Comparison of ENCODE assay signal across 7 mouse cellular contexts in the genomic region with DNA sequence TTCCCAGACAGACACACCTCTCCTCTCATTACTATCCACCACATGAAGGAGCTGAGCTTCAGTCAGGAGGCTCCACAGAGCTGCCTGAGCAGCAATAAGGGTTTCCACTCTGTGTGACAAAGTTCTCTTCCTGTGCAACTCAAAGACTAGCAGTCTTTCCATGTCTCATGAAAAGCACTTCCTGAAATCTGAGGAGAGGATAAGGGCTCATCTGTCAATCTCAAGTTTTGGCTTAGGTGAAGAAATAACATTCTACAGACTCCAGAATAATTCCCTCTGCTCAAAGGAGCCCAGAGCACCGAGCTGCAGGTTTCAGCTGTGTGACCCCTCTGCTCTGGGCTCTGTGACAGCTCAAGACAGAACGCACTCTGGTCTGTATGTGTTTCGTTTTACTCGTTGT. TPM values are rescaled to one million over a fixed set of nuclear protein-coding genes. Genes with fewer than 3 reads are reported as not detected.
DNase-seq lines count a peak whose midpoint lies in the region; ATAC-seq lines count a peak whose summit lies in the region.

No protein-coding gene starts in this region.

- intact Hi-C loops in left cerebral cortex, postnatal 14 days (cut with DNase I) = no loop called here

- no peak overlapping the region for H3K9ac ChIP-seq in neural tube, embryonic 11.5 days (ENCODE audit: low read length)
- H3K9ac ChIP-seq in forebrain, embryonic 12.5 days = peak overlapping the region; percentile 93
- peak overlapping the region; percentile 92 for H3K9ac ChIP-seq in liver, embryonic 12.5 days

- ATAC-seq in neural tube, embryonic 11.5 days (ENCODE audit: insufficient read depth, low FRiP score, low TSS enrichment) = no peak
- no peak for ATAC-seq in forebrain, embryonic 12.5 days (ENCODE audit: low FRiP score)
- ATAC-seq in liver, embryonic 12.5 days = no peak

- no peak for DNase-seq in neural tube, embryonic 11.5 days (ENCODE audit: low spot score)
- DNase-seq in neural tube, embryonic 10.5 days (ENCODE audit: extremely low spot score, low spot score) = no peak
- no peak for DNase-seq in B cell, adult 2 months
- no peak for DNase-seq in left cerebral cortex, postnatal 14 days (ENCODE audit: low spot score in 2 of 2)
- no peak for DNase-seq in Muller cell, postnatal 12 days (ENCODE audit: inconsistent ontology term)

- H3K4me3 ChIP-seq in neural tube, embryonic 11.5 days (ENCODE audit: low read depth, low read length) = peak overlapping the region; percentile 98
- H3K4me3 ChIP-seq in forebrain, embryonic 12.5 days (replicated peaks) = peak overlapping the region; percentile 97
- peak overlapping the region; percentile 95 for H3K4me3 ChIP-seq in liver, embryonic 12.5 days

- H3K27ac ChIP-seq in neural tube, embryonic 11.5 days (ENCODE audit: low read depth, low read length) = no peak overlapping the region
- H3K27ac ChIP-seq in forebrain, embryonic 12.5 days = no peak overlapping the region
- H3K27ac ChIP-seq in liver, embryonic 12.5 days = peak overlapping the region; percentile 81; the same call in 1 of the 2 replicates

- H3K27me3 ChIP-seq in neural tube, embryonic 11.5 days (ENCODE audit: control insufficient read depth, insufficient read depth, low read length) = no peaks in the 10 kb centered on the region
- no peaks in the 10 kb centered on the region for H3K27me3 ChIP-seq in forebrain, embryonic 12.5 days
- no peaks in the 10 kb centered on the region for H3K27me3 ChIP-seq in liver, embryonic 12.5 days (replicated peaks)

- no peaks in the 10 kb centered on the region for H3K9me3 ChIP-seq in neural tube, embryonic 11.5 days (ENCODE audit: control insufficient read depth, low read length)
- H3K9me3 ChIP-seq in forebrain, embryonic 12.5 days = no peaks in the 10 kb centered on the region
- no peaks in the 10 kb centered on the region for H3K9me3 ChIP-seq in liver, embryonic 12.5 days (replicated peaks)

- peak overlapping the region; percentile 93 for H3K4me2 ChIP-seq in neural tube, embryonic 11.5 days (ENCODE audit: low read depth)
- H3K4me2 ChIP-seq in forebrain, embryonic 12.5 days = peak overlapping the region; percentile 97
- H3K4me2 ChIP-seq in liver, embryonic 12.5 days = peak overlapping the region; percentile 95

- peaks cover 10% of the 10 kb centered on the region for H3K36me3 ChIP-seq in neural tube, embryonic 11.5 days (ENCODE audit: control insufficient read depth, insufficient read depth, low read length)
- H3K36me3 ChIP-seq in forebrain, embryonic 12.5 days (replicated peaks) = peaks cover 56% of the 10 kb centered on the region
- peaks cover 53% of the 10 kb centered on the region for H3K36me3 ChIP-seq in liver, embryonic 12.5 days

- 67% methylated on average over 4 of the region's 4 CpGs for WGBS in neural tube, embryonic 11.5 days
- WGBS in forebrain, embryonic 12.5 days = 64% methylated on average over 4 of the region's 4 CpGs
- WGBS in liver, embryonic 12.5 days (ENCODE audit: insufficient replicate concordance) = 68% methylated on average over 4 of the region's 4 CpGs

- peaks cover 18% of the 10 kb centered on the region for H3K4me1 ChIP-seq in neural tube, embryonic 11.5 days (ENCODE audit: control insufficient read depth, insufficient read depth, low read length)
- peaks cover 27% of the 10 kb centered on the region for H3K4me1 ChIP-seq in forebrain, embryonic 12.5 days
- peaks cover 27% of the 10 kb centered on the region for H3K4me1 ChIP-seq in liver, embryonic 12.5 days

RNA-seq across cellular contexts. Expression of gene Zfp276, which starts 1.1 kb away (rescaled TPM):
- polyA plus RNA-seq in neural tube, embryonic 11.5 days (2014; fragmentation: Nextera tagmentation; extraction: Ambion mirVana) = 25.1 and 26.0 TPM in 2 replicates
- polyA plus RNA-seq in forebrain, embryonic 12.5 days (2016; fragmentation: Nextera tagmentation; extraction: Ambion mirVana) = 25.8 and 27.5 TPM in 2 replicates
- 11.3 and 11.8 TPM in 2 replicates for polyA plus RNA-seq in liver, embryonic 12.5 days (2016; fragmentation: Nextera tagmentation; extraction: Ambion mirVana)
- total RNA-seq in left cerebral cortex, postnatal 14 days (2021) = 10 to 100 TPM; 20.4 to 20.9 TPM

RNA-seq across cellular contexts. Expression of gene Vps9d1, which starts 1.2 kb away (rescaled TPM):
- polyA plus RNA-seq in neural tube, embryonic 11.5 days (2014; fragmentation: Nextera tagmentation; extraction: Ambion mirVana) = 26.4 and 29.7 TPM in 2 replicates
- polyA plus RNA-seq in forebrain, embryonic 12.5 days (2016; fragmentation: Nextera tagmentation; extraction: Ambion mirVana) = 31.0 and 34.9 TPM in 2 replicates
- polyA plus RNA-seq in liver, embryonic 12.5 days (2016; fragmentation: Nextera tagmentation; extraction: Ambion mirVana) = 5.8 and 7.6 TPM in 2 replicates
- 10 to 100 TPM; 60.2 to 71.8 TPM for total RNA-seq in left cerebral cortex, postnatal 14 days (2021)

RNA-seq across cellular contexts. Expression of gene Spata2l, which starts 16.9 kb away (rescaled TPM):
- 2.7 and 3.1 TPM in 2 replicates for polyA plus RNA-seq in neural tube, embryonic 11.5 days (2014; fragmentation: Nextera tagmentation; extraction: Ambion mirVana)
- 1.4 and 1.6 TPM in 2 replicates for polyA plus RNA-seq in forebrain, embryonic 12.5 days (2016; fragmentation: Nextera tagmentation; extraction: Ambion mirVana)
- polyA plus RNA-seq in liver, embryonic 12.5 days (2016; fragmentation: Nextera tagmentation; extraction: Ambion mirVana) = 1.4 and 1.8 TPM in 2 replicates
- 100 to 1,000 TPM; 125 to 142 TPM for total RNA-seq in left cerebral cortex, postnatal 14 days (2021)

RNA-seq across cellular contexts. Expression of gene Cdk10, which starts 28.3 kb away (rescaled TPM):
- polyA plus RNA-seq in neural tube, embryonic 11.5 days (2014; fragmentation: Nextera tagmentation; extraction: Ambion mirVana) = 35.5 and 35.7 TPM in 2 replicates
- 36.5 and 38.3 TPM in 2 replicates for polyA plus RNA-seq in forebrain, embryonic 12.5 days (2016; fragmentation: Nextera tagmentation; extraction: Ambion mirVana)
- polyA plus RNA-seq in liver, embryonic 12.5 days (2016; fragmentation: Nextera tagmentation; extraction: Ambion mirVana) = 14.7 and 16.2 TPM in 2 replicates
- total RNA-seq in left cerebral cortex, postnatal 14 days (2021) = 10 to 100 TPM; 71.2 to 75.6 TPM

RNA-seq across cellular contexts. Expression of gene Spata33, which starts 40.3 kb away (rescaled TPM):
- 6.0 and 9.5 TPM in 2 replicates for polyA plus RNA-seq in neural tube, embryonic 11.5 days (2014; fragmentation: Nextera tagmentation; extraction: Ambion mirVana)
- 5.7 and 6.3 TPM in 2 replicates for polyA plus RNA-seq in forebrain, embryonic 12.5 days (2016; fragmentation: Nextera tagmentation; extraction: Ambion mirVana)
- 0.44 and 1.4 TPM in 2 replicates for polyA plus RNA-seq in liver, embryonic 12.5 days (2016; fragmentation: Nextera tagmentation; extraction: Ambion mirVana)
- total RNA-seq in left cerebral cortex, postnatal 14 days (2021) = 10 to 100 TPM in 1 of 2 experiments, 1 to 10 TPM in 1; 7.1 to 10.2 TPM
